Mouse (Mus musculus) kidney, postnatal 4 days (tissue): ENCODE data around the gene Espnl.

ENCODE experiments used
- DNase-seq, 2 experiments: peaks; one replicate each; pipeline ENCODE4 v3.0.0; 2021; ENCODE audit warnings: mixed read lengths in 2 of 2

Gene Espnl

GRCm38 (mm10) chr1:91324646-91325045, 2.8 kb downstream of the Espnl start:
- no peak for DNase-seq

- no peak for DNase-seq
Measured at GRCm38 (mm10) chr1:91325488-91326042, 3.7 kb downstream of the Espnl start.

DNA sequence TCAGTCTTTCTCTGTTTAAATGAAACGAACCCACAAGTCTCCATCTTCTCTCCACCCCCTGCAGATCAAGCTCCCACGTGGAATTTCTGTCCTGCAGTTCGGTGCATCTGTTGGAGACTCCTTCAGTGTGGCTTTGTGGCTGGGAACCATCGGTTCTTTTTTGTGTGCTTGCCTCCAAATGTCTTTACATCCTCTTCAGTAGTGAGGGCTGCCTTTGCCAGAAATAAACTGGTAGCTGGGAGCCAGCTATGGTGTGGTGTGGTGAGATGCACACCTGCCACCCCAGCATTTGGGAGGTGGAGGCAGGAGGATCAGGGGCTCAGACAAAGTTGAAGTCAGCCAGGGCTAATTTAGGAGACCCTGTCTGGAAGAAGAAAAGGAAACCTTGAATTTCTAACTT, 10.2 kb downstream of the Espnl start:
- DNase-seq, result no peak

- no peak for DNase-seq
Measured at GRCm38 (mm10) chr1:91333582-91333981, 11.7 kb downstream of the Espnl start.

DNA sequence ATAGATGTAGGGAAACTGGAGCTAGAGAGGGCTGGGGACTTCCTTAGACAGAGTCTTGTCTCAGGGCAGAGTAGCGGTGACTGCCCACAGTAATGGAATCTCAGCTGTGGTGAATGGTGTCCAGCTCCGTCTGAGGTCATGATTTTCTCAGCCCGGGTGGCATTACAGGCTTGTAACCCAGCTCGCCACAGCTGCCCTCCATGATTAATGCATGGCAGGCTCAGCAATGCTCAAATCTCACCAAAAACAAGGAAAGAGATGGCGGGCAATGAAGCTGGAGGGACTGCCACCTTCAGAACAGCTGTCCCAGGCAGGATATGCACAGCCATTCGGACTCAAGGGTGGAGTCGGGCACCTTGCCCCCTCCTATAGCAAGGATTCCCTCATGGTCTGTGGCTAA, 15.5 kb downstream of the Espnl start:
- no peak for DNase-seq

- DNase-seq, result no peak
Measured at GRCm38 (mm10) chr1:91344001-91344400, 22.1 kb downstream of the Espnl start.

DNA sequence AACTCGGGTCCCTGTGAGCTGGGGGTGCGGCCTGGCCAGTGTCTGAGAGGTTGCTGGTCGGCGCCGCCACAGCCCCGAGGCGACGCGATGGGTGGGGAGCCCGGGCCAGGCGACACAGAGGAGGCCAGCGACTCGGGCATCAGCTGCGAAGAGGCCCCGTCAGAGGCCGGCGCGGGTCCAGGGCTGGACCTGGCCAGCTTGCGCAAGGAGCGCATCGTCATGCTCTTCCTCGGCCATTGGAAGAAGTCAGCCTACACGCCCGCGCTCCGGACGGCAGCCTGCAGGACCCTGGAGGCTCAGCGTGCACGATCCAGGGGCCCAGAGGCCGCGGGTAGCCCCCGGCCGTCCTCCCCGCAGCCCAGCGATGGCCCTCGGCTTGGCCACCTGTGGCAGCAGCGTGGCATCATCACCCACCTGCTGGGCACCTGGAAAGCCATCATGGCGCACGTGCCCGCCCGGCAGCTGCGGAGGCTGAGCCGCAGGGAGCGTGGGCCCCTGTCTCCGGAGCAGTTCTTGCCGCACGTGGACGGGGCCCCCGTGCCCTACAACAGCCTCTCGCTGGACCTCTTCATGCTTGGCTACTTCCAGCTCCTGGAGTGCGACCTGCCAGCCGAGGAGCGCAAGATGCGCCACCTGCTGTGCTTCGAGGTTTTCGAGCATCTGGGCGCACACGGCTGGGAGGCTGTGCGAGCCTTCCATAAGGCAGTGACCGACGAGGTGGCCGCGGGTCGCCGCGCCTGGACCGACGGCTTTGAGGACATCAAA, 23.2 kb downstream of the Espnl start:
- peak; percentile 66 to 77 for DNase-seq

DNA sequence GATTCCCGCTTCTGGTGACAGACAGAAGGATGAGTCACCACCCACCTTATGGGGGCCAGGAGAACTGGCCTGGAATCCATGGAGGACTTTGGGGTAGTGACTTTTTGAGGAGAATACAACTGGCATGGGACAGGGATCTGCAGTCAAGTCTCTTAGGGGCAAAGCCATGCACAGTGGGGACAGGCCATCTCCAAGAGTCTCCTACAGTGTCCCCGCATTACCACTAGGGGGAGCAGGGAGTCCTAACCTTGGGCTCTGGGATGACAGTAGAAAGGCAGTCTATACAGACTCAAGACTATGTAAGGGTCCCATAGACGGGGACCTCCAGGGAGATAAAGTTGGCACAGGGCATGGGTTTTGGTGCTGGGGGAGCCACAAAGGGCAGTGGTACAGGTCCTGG, 25.0 kb downstream of the Espnl start:
- peak; percentile 75 to 79 for DNase-seq

DNA sequence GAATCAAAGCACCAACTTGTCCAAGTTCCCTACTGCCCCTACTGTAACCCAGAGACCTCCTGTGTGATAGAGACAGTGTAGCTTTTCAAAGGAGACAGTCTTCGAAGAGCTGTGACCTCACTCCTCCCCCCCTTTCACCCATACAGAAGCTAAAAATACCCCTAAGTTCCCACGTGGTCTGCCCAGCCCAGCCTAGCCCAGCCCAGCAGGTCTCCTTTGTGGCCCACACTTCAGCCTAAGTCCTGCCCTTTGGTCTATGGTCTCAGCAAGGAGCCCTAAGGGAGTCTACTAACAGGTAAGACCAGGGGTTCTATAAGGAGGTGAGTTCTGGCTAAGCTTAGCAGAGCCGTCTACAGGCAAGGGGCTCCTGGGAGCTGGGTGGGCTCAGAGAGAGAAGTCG, 29.0 kb downstream of the Espnl start, which contains the start of gene Klhl30:
Gene Klhl30, plus strand, starts transcription at position 176 of the 400 bp plus-strand sequence.
- no peak for DNase-seq

DNA sequence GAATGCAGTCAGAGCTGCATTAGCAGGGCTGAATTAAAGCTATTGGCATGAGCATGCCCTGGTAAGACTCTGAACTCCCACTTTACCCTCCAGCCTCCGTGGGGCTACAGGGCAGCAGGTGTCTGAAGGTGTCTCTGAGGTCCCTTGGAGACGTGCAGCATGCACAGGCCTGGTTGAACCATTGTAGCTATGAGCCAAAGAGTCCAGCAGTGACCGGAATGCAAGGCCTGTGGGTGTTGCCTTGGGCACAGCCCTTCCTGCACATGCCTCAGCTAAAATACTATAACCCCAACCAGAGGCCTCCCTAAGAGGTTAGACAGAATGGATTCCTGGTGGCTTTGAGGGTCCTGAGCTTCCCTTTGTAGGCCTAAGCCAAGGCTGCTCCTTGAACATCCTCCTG, 29.4 kb downstream of the Espnl start:
- DNase-seq, result no peak

DNA sequence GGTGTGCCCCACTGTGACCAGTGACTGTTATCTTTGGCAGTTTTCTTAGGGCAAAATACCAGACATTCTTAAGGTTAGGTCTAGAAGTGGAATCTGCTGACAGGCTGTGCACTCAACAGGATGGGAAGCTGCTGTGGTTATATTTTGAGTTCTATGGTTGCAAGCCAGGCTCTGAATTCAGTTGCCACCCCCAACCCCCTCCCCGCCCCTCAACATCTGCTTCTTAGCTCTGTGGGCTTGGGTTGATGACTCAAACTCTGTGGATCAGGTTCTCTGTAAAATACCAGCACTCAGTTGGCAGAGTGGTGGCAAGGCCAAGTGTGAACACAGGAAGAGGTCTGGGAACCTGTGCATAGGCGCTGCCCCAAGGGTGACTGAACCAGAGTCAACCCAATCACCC, 30.4 kb downstream of the Espnl start:
- no peak for DNase-seq

GRCm38 (mm10) chr1:91356105-91356504, 34.2 kb downstream of the Espnl start:
- DNase-seq, result no peak

- no peak for DNase-seq
Measured at GRCm38 (mm10) chr1:91362113-91362512, 40.2 kb downstream of the Espnl start.

GRCm38 (mm10) chr1:91364822-91365644, 43.2 kb downstream of the Espnl start:
- no peak for DNase-seq

- DNase-seq, result no peak
Measured at GRCm38 (mm10) chr1:91365816-91366214, 43.9 kb downstream of the Espnl start.

DNA sequence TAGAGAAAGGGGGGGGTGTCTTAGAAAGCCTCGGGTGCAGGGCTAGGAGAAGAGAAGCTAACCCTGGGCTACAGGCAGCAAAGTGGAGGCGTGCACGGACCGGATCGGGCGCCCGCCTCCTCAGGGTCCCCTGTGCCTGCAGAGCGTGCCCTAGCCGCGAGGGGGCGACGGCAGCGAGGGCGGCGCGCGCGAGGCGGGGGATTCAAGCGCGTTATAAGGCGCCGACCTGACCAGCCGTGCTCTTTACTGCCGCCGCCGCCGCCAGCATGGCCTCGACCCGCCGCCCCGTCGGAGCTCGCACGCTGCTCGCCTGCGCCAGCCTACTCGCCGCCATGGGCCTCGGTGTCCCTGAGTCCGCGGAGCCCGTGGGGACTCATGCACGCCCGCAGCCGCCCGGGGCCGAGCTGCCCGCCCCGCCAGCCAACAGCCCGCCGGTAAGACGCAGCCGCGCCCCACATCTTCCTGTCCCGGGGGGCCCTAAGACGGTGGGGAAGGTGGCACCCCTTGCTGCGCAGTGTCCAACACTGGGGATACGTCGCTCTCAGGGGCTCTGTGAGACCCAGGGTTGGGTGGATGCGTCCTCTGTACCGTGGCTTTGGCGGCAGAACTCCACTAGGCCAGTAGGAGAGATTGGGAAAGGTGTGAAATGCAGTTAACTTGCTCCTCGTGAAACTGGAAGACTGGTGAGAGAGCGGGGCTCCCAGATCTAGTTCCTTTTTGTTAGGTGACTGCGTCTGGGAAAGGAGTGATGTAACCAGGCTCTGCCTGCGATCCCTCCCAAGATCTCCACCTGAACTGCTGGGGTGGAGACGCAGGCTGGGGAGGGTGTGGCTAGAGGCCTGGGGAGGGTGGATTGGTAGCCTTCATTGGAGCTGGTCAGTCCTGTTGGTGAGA, 44.6 kb downstream of the Espnl start, which contains the start of gene Erfe:
Gene Erfe, plus strand, starts transcription at position 216 of the 894 bp plus-strand sequence.
- peak; percentile 83 to 86 for DNase-seq

DNA sequence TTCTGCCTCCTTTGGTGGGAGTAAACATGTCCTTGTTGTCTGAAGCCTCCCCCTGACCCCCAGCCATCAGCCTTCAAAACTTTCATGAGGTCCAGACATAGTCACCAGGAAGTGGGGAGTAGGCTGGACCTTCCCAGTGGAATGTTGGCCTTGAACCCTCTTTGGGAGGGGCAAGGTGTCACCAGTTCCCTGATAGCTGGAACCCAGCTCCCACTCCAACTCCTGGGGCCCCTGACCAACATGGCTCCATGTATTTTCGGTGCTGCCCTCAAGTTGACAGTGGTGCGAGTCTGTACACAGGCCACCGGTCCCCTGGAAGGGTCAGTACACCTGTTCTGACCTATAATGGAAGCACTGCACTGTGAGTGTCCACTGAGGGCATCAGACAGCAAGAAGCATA, 45.4 kb downstream of the Espnl start:
- DNase-seq, result no peak

- no peak for DNase-seq
Measured at GRCm38 (mm10) chr1:91369408-91369807, 47.5 kb downstream of the Espnl start.

DNA sequence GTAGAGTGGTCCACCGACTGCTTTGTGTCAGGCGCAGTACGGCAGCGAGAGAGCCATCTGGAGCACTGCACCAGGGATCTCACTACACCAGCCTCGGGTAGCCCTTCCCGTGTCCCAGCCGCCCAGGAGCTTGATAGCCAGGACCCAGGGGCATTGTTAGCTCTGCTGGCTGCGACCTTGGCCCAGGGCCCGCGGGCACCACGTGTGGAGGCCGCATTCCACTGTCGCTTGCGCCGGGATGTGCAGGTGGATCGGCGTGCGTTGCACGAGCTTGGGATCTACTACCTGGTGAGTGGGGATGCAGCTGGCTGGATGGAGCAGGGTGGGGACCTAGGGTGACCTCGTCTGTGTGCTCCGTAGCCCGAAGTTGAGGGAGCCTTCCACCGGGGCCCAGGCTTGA, 48.2 kb downstream of the Espnl start:
- DNase-seq, result no peak

- DNase-seq, result no peak
Measured at GRCm38 (mm10) chr1:91373414-91373835, 51.5 kb downstream of the Espnl start.

DNA sequence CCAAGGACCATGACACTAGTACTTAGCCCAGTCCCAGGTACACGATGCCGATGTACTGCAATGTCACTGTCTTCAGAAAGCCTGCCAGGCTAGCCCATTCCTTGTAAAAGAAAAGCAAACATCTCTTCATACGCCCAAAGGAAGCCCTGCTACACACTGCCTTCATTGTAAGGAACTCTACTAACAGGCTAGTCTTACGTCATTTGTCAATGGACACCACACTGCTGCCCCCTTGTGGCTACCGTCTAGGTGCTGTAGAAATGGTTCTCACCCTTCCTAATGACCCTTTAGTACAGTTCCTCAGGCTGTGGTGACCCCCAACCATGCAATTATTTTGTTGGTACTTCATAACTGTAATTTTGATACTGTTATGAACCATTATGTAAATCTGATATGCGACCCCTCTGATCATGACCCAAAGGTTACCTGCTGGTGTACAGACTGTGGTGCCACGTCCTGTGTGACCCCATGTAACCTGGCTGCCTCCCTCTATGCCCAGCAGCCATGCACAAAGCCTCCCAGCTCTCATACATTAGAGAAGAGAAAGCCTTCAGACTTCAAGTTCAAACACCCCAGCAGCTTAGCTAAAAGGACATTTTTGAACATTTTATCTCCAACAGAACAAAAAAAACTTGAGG, 58.7 kb downstream of the Espnl start:
- DNase-seq, result peak; percentile 90 to 91

DNA sequence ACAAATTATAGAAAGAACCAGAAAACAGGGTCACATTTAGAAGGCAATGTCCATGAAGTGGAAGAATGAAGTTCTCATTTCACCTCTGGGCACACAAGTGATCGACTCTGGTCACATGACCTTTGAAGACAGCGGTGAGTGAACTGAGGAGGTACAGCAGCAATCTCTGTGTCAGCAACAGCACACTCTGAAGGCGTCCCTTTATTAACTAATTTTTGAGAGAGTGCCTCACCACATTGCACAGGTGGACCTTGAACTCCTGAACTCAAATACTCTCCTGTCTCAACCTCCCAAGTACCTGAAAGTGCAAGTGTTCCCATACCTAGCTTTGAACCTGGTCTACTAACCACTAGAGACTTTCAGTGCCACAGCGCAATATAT, 59.2 kb downstream of the Espnl start:
- DNase-seq, result no peak
